Mouse (Mus musculus): ENCODE results near the gene Sergef.

DNA sequence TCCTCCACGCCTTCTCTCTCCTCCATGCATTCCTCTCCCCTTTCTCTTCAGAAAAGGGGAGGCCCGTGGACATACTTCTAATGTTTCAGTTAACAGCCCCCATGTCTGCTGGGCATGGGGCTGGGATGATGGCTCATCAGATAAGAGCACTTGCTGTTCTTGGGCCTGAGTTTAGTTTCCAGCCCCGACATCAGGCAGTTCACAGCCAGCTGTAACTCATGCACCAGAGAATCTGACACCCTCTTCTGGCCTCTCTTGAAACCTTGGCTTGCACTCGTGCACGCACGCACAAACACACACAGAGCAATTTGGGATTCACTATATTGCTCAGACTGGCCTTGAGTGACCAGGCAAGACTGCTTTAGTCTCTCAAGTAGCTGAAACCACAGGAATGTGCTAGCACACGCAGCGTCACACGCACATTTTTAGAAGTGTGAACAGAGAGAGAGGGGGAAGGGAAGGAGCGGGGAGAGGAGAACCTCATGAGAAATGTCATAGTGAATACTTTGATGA lies 32.6 kb upstream of the Sergef start, which contains the start of gene Tph1:
- TF ChIP-seq CTCF (IDR thresholded peaks at IDR 0.05; ENCODE audit: insufficient read depth, low read depth, low read length) (no peak), POLR2A (IDR thresholded peaks at IDR 0.05; ENCODE audit: insufficient read depth, low read depth, low read length) (no peak)

All from olfactory bulb, adult 2 months (tissue).